In genomic region chr13:48911426-48911825, GRCm38 (mm10) we compare ENCODE assay signal across 27 mouse cellular contexts. TPM values are rescaled to one million over a fixed set of nuclear protein-coding genes. Genes with fewer than 3 reads are reported as not detected.
DNase-seq lines count a peak whose midpoint lies in the region; TF ChIP-seq lines count a peak whose summit lies in the region.
"Had no signal": no experiment of that assay in that cellular context is flagged by ENCODE, and none has a peak within 500 bp of the region (broad histone marks: within the 10 kb centered on the region; RNA-seq: fewer than 3 reads in every experiment).

No protein-coding gene starts in this region.

- DNase-seq in adrenal gland, postnatal 14 days = peak; percentile 19
- no peak for DNase-seq in adrenal gland, postnatal 25 days
- peak in 1 of 2 experiments; percentile 37 for DNase-seq in layer of hippocampus, adult 2 months (ENCODE audit: low spot score in 2 of 2)
- DNase-seq in layer of hippocampus, adult 9-10 months (ENCODE audit: low spot score) = no peak
- peak; percentile 35 to 43 for DNase-seq in adrenal gland, postnatal 36 days
- peak; percentile 50 for DNase-seq in brain, embryonic 14.5 days (ENCODE audit: low read depth)
- no peak for DNase-seq in natural killer cell, adult 2 months (ENCODE audit: low spot score in 2 of 2)
- DNase-seq: cerebellum, adult 11-12 months; cerebellum, adult 9-11 months; embryo, embryonic 11 days; gastrocnemius, postnatal 10 days; kidney, adult 8-10 months; kidney, postnatal 4 days; layer of hippocampus, adult 9-11 months; lung, adult 2 months; lung, postnatal 10 days; midbrain, embryonic 14.5 days; right cerebral cortex, postnatal 25 days; spleen, adult 18-20 months; thymus, adult 2 months; thymus, postnatal 36 days had no signal

- TF ChIP-seq POLR2A in brain, embryonic 14.5 days (IDR thresholded peaks at IDR 0.05; ENCODE audit: borderline replicate concordance, extremely low read depth, insufficient read depth, insufficient read length, poor library complexity, severe bottlenecking) = no peak

- TF ChIP-seq CTCF in layer of hippocampus, adult 2 months (conservative IDR thresholded peaks at IDR 0.05) = no peak
- no peak for TF ChIP-seq CTCF in brain, embryonic 14.5 days (IDR thresholded peaks at IDR 0.05; ENCODE audit: borderline replicate concordance, extremely low read depth, insufficient read depth, insufficient read length)

- H3K27ac ChIP-seq in layer of hippocampus, adult 2 months = 0 out of 2 replicates have a peak overlapping the region, but pooled peaks have one; percentile 2
- H3K27ac ChIP-seq: embryonic facial prominence, embryonic 12.5 days; kidney, postnatal 0 days; limb, embryonic 10.5 days; limb, embryonic 15.5 days; macrophage; neural tube, embryonic 15.5 days had no signal

- H3K4me3 ChIP-seq in layer of hippocampus, adult 2 months = no peak overlapping the region
- H3K4me3 ChIP-seq: embryonic facial prominence, embryonic 12.5 days; limb, embryonic 10.5 days; limb, embryonic 15.5 days; neural tube, embryonic 15.5 days had no signal

RNA-seq across cellular contexts. Expression of gene Phf2, which starts 40.5 kb away (rescaled TPM):
- total RNA-seq in adrenal gland, postnatal 14 days (2021) = 39.4 and 43.0 TPM in 2 replicates
- 42.7 and 43.0 TPM in 2 replicates for total RNA-seq in adrenal gland, postnatal 25 days (2021)
- total RNA-seq in layer of hippocampus, adult 2 months (2021) = 10 to 100 TPM; 38.4 to 38.8 TPM
- 10 to 100 TPM; 40.7 to 46.4 TPM for total RNA-seq in adrenal gland, postnatal 36 days (2021)
- polyA plus RNA-seq in brain, embryonic 14.5 days (2012; rRNA removed) = 23.6 and 43.3 TPM in 2 replicates

RNA-seq across cellular contexts. Expression of gene Fam120a, which starts 56.4 kb away (rescaled TPM):
- 164 and 165 TPM in 2 replicates for total RNA-seq in adrenal gland, postnatal 14 days (2021)
- total RNA-seq in adrenal gland, postnatal 25 days (2021) = 189 TPM in 2 replicates
- 100 to 1,000 TPM; 112 to 120 TPM for total RNA-seq in layer of hippocampus, adult 2 months (2021)
- 100 to 1,000 TPM; 182 to 184 TPM for total RNA-seq in adrenal gland, postnatal 36 days (2021)
- polyA plus RNA-seq in brain, embryonic 14.5 days (2012; rRNA removed) = 53.8 and 63.0 TPM in 2 replicates

Comparison
In these comparisons a context has a peak if more than half of its experiments do, and no peak if none do; other contexts are left out.
1. DNase-seq: peak in adrenal gland, postnatal 14 days (single experiment), adrenal gland, postnatal 36 days (2 of 2) and brain, embryonic 14.5 days (single experiment); none in adrenal gland, postnatal 25 days (single experiment), layer of hippocampus, adult 9-10 months (single experiment) and natural killer cell, adult 2 months (0 of 2).